Mouse (Mus musculus) neural tube, embryonic 15.5 days (tissue): ENCODE results near the gene Fam219a. TPM values are rescaled to one million over a fixed set of nuclear protein-coding genes. Genes with fewer than 3 reads are reported as not detected.

Experiments
- ATAC-seq: fragments of 200-750 bp; cut with Nextera tagmentation; 2 replicates; pipeline ENCODE4 v1.8.0; 2017; ENCODE audit warnings: mild to moderate bottlenecking, moderate TSS enrichment, moderate library complexity; ENCODE audit not compliant: low FRiP score
- H3K27ac ChIP-seq: fragments of 300-500 bp; sonication (generic); replicated peaks from 2 replicates; pipeline ENCODE4 v1.5.1; 2015; ENCODE audit warnings: mild to moderate bottlenecking, inconsistent platforms
- H3K27me3 ChIP-seq: fragments of 300-500 bp; sonication (generic); replicated peaks from 2 replicates; pipeline ENCODE4 v1.6.1; 2015; ENCODE audit warnings: inconsistent platforms
- H3K36me3 ChIP-seq: fragments of 300-500 bp; sonication (generic); 2 replicates; pipeline ENCODE4 v1.6.1; 2015; ENCODE audit warnings: inconsistent platforms
- H3K4me1 ChIP-seq: fragments of 300-500 bp; sonication (generic); 2 replicates; pipeline ENCODE4 v1.6.1; 2015; ENCODE audit warnings: inconsistent platforms
- H3K4me2 ChIP-seq: fragments of 300-500 bp; sonication (generic); 2 replicates; pipeline ENCODE4 v1.6.1; 2015; ENCODE audit warnings: inconsistent platforms, mild to moderate bottlenecking, moderate library complexity
- H3K4me3 ChIP-seq: fragments of 300-500 bp; sonication (generic); replicated peaks from 2 replicates; pipeline ENCODE4 v1.5.1; 2015; ENCODE audit warnings: mild to moderate bottlenecking, inconsistent platforms
- H3K9ac ChIP-seq: fragments of 300-500 bp; sonication (generic); replicated peaks from 2 replicates; pipeline ENCODE4 v1.6.1; 2015; ENCODE audit warnings: mild to moderate bottlenecking, inconsistent platforms
- H3K9me3 ChIP-seq: fragments of 300-500 bp; sonication (generic); replicated peaks from 2 replicates; pipeline ENCODE4 v1.6.1; 2016; ENCODE audit warnings: inconsistent platforms
- WGBS: fragments of 180-500 bp; shearing (Covaris S2); methylation state at CpG from one replicate; pipeline ENCODE4 v1.1.7; 2015; ENCODE audit warnings: mixed read lengths; 5-methylcytosine and 5-hydroxymethylcytosine counted together
- polyA plus RNA-seq: library from polyadenylated mRNA; unstranded; fragments of >200 nt; fragmentation: Nextera tagmentation; extraction: Ambion mirVana; gene quantifications from 2 replicates; pipeline ENCODE4 v1.2.1, GENCODE M21; 2015

Fam219a gene
- polyA plus RNA-seq, 1 experiment from 2014 or later: 17.9 TPM

DNA sequence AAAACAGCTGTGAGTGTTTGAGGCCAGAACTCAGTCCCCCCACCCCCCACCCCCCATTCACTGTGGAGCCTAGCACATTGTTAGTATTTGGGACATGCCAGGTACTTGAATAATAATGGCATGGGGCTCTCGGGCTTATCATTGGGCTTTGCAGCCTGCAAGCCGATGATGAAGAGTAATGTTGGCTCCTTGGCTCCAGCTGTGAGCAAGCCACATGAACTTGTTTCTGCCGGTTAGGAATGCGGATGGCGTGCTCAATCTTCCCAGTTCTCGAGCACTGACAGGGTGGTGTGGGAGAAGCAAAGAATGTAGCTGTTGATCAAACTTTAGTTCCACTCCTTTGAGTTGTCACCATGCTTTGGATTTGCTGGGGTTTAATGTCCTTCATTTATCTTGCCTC, 6.6 kb upstream of the Fam219a start:
- Histone ChIP-seq H3K9me3 (no peaks in the 10 kb centered on the region), H3K4me1 (peaks cover 18% of the 10 kb centered on the region), H3K36me3 (no peaks in the 10 kb centered on the region), H3K27ac (no peak overlapping the region), H3K4me2 (no peak overlapping the region), H3K9ac (no peak overlapping the region), H3K27me3 (no peaks in the 10 kb centered on the region), H3K4me3 (no peak overlapping the region)
- 15% methylated on average over 6 of the region's 6 CpGs for WGBS
- ATAC-seq: no peak

DNA sequence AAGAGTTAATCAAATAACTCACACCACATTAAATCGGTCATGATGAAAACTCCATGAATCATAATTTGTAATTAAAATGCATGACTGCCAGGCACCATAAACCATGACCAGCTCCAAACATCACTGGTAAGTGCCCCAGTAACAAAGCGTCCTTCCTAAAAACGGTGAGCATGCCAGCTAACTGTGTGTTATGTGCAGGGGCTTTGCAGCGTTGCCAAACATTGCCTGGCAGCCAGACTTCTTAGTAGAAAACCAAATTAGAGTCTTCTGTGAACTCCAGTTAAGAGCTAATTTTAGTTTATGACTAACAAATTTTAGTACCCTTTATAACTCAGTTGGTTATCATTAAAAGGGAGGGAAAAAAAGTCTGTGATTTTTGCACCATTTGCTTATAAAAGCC, 4.2 kb upstream of the Fam219a start:
- ATAC-seq: no peak
- no peak overlapping the region for H3K9ac ChIP-seq
- H3K4me2 ChIP-seq: no peak overlapping the region
- 43% methylated on average over 4 of the region's 4 CpGs for WGBS
- H3K4me1 ChIP-seq: peaks cover 24% of the 10 kb centered on the region
- no peaks in the 10 kb centered on the region for H3K36me3 ChIP-seq
- H3K27ac ChIP-seq: no peak overlapping the region
- H3K9me3 ChIP-seq: no peaks in the 10 kb centered on the region
- no peak overlapping the region for H3K4me3 ChIP-seq
- no peaks in the 10 kb centered on the region for H3K27me3 ChIP-seq

DNA sequence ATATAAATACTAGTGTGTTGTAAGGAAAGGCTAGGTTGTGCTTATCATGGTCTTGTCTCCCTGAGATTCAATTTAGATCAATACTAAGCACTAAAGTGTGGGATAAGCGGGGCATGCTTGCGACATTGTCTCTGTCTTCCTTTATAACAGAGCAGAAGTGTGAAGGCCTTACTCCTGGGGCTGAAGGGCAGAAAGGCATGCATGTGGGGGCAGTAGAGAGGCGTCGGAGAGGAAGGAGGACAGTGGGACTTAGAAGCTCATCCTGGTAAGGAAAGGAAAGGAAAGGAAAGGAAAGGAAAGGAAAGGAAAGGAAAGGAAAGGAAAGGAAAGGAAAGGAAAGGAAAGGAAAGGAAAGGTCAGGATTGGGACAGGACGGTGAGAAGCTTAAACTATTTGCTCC, 2.2 kb upstream of the Fam219a start:
- 26% methylated on average over 5 of the region's 5 CpGs for WGBS
- Histone ChIP-seq H3K4me1 (peaks cover 39% of the 10 kb centered on the region), H3K27ac (no peak overlapping the region), H3K9me3 (no peaks in the 10 kb centered on the region), H3K36me3 (no peaks in the 10 kb centered on the region), H3K4me2 (no peak overlapping the region), H3K9ac (no peak overlapping the region), H3K27me3 (no peaks in the 10 kb centered on the region), H3K4me3 (no peak overlapping the region)
- ATAC-seq: no peak

DNA sequence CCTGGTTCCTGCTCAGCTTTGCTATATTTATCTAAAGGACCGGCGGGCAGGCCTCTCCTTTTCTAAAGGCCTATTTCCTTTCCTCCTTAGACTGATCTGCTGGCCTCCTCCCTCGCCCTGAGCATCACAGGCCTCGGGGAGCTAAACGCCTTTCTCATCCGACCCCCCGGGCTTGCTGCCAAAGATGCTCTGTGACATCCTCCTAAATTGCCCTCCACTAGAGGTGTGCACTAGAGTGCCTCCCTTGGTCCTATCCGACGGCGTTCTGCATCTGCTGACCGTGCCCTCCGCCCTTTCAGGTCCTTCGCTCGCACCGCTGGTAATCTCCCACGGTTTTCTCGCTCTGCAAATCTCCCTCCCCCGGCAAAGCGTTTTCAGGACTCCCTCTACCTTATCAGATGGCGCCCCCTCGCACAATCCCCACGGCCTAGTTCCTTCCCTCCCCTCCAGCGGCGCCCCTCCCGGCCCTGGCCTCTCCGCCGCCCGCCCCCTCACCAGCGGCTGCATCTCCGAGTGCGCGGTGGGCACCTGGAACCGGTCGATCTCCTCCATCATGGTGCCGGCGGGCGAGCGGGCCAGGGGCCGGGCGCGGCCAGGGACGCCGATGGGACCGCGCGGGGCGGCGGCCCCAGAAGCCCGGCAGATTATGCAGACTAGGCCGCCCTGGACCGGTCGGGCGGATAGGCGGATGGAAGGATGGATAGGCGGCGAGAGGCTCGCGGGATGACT, 492 bp downstream of the Fam219a start:
- under 1% methylated on average over 58 of the region's 58 CpGs for WGBS
- Histone ChIP-seq H3K9me3 (no peaks in the 10 kb centered on the region), H3K36me3 (no peaks in the 10 kb centered on the region), H3K4me2 (peak overlapping the region; percentile 82), H3K9ac (peak overlapping the region; percentile 91), H3K4me1 (peaks cover 41% of the 10 kb centered on the region), H3K4me3 (peak overlapping the region; percentile 77), H3K27me3 (no peaks in the 10 kb centered on the region), H3K27ac (peak overlapping the region; percentile 91)
- peak; percentile 62 for ATAC-seq

DNA sequence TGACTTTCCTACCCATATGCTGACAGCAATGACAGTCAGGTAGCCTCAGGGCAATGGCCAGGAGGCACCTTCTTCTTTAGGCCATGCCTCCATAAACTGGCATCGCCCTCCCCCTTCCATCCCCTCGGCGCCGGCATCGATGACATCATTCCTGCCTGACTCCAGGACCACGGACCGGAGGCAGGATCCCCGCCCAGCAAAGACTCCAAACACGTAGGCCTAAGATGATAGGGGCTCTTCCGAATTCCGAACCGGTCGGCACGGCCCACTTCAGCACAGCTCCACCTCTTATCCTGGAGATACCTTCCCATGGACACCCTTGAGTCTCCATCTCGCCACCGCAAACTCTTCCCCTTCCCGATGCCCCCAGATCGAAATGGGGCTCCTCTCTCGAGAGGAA, 1.1 kb downstream of the Fam219a start:
- Histone ChIP-seq H3K9ac (peak overlapping the region; percentile 91), H3K36me3 (no peaks in the 10 kb centered on the region; the same call in 1 of the 2 replicates), H3K4me1 (peaks cover 38% of the 10 kb centered on the region), H3K27me3 (no peaks in the 10 kb centered on the region), H3K27ac (peak overlapping the region; percentile 91), H3K4me3 (peak overlapping the region; percentile 77), H3K9me3 (no peaks in the 10 kb centered on the region), H3K4me2 (peak overlapping the region; percentile 82)
- WGBS: 4% methylated on average over 19 of the region's 19 CpGs
- peak; percentile 23; the same call in 1 of the 2 replicates for ATAC-seq

DNA sequence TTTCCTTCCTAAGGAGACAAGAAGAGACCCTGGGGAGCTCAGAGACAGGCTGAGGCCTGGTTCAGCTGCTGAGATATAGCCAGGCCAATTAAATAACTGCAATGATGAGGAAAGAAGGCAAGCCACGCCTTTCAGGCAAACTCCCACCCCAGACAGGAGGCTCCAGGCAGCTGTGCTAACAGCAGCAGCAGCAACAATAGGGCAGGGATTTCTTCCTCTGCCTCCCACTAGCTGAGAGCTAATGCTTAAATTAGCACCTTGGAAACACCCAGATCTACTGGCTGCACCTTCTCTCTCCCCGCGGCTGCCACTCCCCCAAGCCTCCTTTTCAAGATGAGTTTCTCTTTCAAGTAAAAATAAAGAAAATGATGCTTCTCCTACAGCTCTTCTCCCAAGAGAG, 3.2 kb downstream of the Fam219a start:
- peak overlapping the region; percentile 82; the same call in 1 of the 2 replicates for H3K4me2 ChIP-seq
- no peak overlapping the region for H3K4me3 ChIP-seq
- no peaks in the 10 kb centered on the region for H3K9me3 ChIP-seq
- no peak overlapping the region for H3K27ac ChIP-seq
- ATAC-seq: no peak
- no peaks in the 10 kb centered on the region; the same call in 1 of the 2 replicates for H3K36me3 ChIP-seq
- peak overlapping the region; percentile 10; the same call in 1 of the 2 replicates for H3K9ac ChIP-seq
- H3K27me3 ChIP-seq: no peaks in the 10 kb centered on the region
- peaks cover 42% of the 10 kb centered on the region for H3K4me1 ChIP-seq
- 16% methylated on average over 3 of the region's 3 CpGs for WGBS

DNA sequence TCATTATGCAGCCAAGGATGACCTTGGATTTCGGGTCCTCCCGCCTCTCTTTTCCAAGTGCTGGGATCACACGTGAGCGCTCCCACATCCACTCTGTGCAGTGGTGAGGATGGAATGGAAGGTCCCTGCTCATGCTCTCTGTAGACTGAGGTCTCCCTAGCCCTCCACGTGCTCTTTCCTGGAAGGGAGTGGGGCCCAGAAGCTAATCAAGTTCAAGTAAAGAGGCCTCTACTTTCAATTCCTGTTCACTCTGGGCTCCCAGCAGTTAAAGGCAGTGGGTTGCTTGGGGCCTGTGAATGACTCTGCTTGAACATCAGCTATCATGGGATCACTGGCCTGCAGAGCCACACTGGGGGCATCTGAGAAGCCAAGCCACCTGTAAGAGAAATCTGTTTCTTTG, 6.0 kb downstream of the Fam219a start:
- H3K4me1 ChIP-seq: peaks cover 35% of the 10 kb centered on the region
- 89% methylated on average over 5 of the region's 5 CpGs for WGBS
- H3K9ac ChIP-seq: no peak overlapping the region
- no peak overlapping the region for H3K4me3 ChIP-seq
- H3K27ac ChIP-seq: no peak overlapping the region
- H3K4me2 ChIP-seq: no peak overlapping the region
- no peaks in the 10 kb centered on the region; the same call in 1 of the 2 replicates for H3K36me3 ChIP-seq
- no peak for ATAC-seq
- H3K27me3 ChIP-seq: no peaks in the 10 kb centered on the region
- H3K9me3 ChIP-seq: no peaks in the 10 kb centered on the region

DNA sequence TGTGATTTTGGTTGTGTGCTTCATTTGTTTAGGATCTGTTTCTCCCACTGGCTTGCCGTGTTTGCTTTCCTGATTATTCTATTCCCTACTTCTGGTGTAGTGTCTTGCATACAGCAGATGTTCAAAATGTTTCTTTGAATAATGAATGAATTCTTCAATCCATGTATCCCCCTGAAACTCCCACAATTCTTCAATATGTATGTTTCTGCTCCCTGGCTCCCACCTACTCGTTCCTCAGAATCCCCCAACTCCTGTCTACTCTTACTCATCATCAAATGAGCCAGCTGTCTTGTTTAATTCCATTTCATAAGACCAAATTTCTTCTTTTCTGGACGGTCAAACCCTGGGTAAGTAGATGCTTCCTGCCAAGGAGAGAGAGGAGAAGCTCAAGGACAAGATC, 12.2 kb downstream of the Fam219a start:
- no peak for ATAC-seq
- no peaks in the 10 kb centered on the region for H3K27me3 ChIP-seq
- no peaks in the 10 kb centered on the region for H3K9me3 ChIP-seq
- H3K4me3 ChIP-seq: no peak overlapping the region
- no peak overlapping the region for H3K9ac ChIP-seq
- 78% methylated on average over 3 of the region's 3 CpGs for WGBS
- H3K27ac ChIP-seq: no peak overlapping the region; the same call in 1 of the 2 replicates
- no peaks in the 10 kb centered on the region for H3K36me3 ChIP-seq
- H3K4me1 ChIP-seq: peaks cover 31% of the 10 kb centered on the region
- no peak overlapping the region for H3K4me2 ChIP-seq

DNA sequence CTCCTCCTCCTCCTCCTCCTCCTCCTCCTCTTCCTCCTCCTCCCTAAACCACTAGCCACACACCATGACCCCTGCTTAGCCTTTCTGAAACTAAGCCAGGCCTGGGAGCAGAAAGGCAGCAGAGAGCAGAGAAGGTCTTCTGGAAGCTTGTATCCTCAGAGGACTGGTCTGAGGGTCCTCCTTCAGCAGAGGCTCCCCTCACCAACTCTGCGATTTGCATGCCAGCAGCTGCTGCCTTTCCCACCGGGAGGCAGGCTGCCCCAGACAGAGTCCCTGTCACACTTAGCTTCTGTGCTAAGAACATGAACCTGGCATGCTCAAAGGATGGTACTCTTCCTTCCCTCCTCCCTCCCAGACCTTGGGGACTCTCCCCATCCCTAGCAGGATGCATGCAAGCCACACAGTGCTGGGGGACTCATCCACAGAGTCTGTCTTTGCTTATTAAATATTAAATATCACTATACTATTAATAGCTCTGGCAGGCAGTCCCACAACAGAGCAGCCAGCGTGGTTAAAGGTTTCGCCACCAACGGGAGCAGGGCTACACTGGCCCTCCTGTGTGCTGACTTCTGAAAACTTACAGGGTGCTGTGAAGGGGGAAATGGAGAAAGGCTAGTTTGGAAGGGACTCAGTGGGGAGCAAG, 12.9 kb downstream of the Fam219a start:
- H3K4me2 ChIP-seq: no peak overlapping the region
- H3K4me3 ChIP-seq: no peak overlapping the region
- peaks cover 29% of the 10 kb centered on the region for H3K4me1 ChIP-seq
- no peaks in the 10 kb centered on the region for H3K27me3 ChIP-seq
- H3K27ac ChIP-seq: no peak overlapping the region
- no peak overlapping the region for H3K9ac ChIP-seq
- H3K9me3 ChIP-seq: no peaks in the 10 kb centered on the region
- 46% methylated on average over 5 of the region's 5 CpGs for WGBS
- no peaks in the 10 kb centered on the region for H3K36me3 ChIP-seq
- ATAC-seq: no peak

DNA sequence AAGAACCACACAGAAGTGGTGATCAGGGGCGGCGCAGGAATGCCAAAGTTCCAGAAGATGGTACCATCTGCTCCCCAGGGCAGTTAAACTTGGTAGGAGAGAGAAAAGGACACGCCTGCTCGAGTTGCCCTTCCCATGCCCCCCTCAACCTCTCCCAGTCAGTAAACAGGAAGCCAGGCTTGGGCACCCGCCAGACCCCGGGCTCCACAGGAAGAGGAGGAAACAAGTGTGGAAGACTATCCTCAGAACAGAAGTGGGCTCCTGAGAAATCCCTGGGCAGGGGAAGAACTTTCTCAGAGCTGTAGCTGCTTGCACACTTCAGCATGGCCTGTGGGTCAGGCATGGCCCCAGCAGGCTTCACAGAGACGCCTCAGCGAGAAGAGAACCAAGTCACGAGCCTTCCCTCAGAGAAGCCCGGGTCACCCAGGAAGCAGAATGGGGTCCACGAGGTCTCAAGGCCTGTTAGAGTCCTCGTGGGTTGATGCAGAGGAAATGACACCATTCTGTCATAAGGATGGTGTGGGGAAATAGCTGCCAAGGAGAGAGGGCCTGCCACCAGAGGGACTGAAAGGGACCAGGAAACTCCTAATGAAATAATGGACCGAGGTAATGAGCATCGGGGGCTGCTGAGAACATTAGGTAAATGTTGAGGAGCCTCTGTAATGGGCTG, 14.2 kb downstream of the Fam219a start:
- Histone ChIP-seq H3K4me3 (no peak overlapping the region), H3K27me3 (no peaks in the 10 kb centered on the region), H3K9ac (no peak overlapping the region), H3K4me2 (no peak overlapping the region), H3K4me1 (peaks cover 27% of the 10 kb centered on the region), H3K36me3 (no peaks in the 10 kb centered on the region), H3K9me3 (no peaks in the 10 kb centered on the region), H3K27ac (no peak overlapping the region)
- no peak for ATAC-seq
- 71% methylated on average over 14 of the region's 14 CpGs for WGBS

DNA sequence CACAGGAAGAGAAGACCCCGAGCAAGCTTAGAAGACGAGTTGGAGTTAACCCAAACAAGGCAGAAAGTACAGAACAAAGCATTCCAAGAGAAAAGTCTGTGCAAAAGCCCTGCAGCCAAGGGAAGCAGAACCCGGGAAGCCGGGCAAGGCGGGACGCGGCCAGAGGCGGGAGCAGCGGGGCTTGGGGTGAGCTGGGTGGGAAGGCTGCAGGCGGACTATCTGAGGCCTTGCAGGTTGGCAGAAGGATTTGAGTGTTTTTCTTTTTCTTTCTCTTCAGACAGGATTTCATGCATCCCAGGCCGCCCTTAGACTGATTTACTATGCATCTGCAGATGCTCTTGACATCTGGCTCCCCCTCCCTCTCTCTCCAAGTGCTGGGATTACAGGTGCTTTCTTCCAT, 16.2 kb downstream of the Fam219a start:
- no peak overlapping the region for H3K27ac ChIP-seq
- no peaks in the 10 kb centered on the region for H3K9me3 ChIP-seq
- H3K36me3 ChIP-seq: no peaks in the 10 kb centered on the region
- no peak overlapping the region for H3K9ac ChIP-seq
- H3K4me2 ChIP-seq: no peak overlapping the region
- H3K27me3 ChIP-seq: no peaks in the 10 kb centered on the region
- no peak for ATAC-seq
- H3K4me1 ChIP-seq: peaks cover 27% of the 10 kb centered on the region
- no peak overlapping the region for H3K4me3 ChIP-seq
- 68% methylated on average over 11 of the region's 11 CpGs for WGBS

DNA sequence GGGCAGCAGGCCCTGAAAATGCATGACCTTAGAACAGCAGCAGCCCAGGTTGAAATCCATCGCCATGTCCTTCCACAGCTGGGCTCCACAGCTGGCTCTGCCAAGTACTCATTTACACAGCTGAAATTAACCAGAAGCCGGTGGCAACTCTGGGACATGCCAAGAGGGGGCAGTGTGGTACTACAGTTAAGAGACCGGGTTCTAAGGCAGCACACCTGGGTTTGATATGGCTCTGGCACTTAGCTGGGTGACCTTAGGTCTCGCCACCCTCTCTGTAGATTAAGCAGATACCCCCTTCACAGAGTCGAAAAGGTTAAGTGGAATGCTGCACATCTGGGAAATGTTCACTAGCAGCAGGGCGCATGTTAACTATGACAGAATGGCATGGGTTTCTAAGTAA, 16.8 kb downstream of the Fam219a start:
- Histone ChIP-seq H3K4me2 (no peak overlapping the region), H3K9me3 (no peaks in the 10 kb centered on the region), H3K4me1 (peaks cover 27% of the 10 kb centered on the region), H3K4me3 (no peak overlapping the region), H3K36me3 (no peaks in the 10 kb centered on the region), H3K27me3 (no peaks in the 10 kb centered on the region), H3K9ac (no peak overlapping the region), H3K27ac (no peak overlapping the region)
- WGBS: 48% methylated on average over 6 of the region's 6 CpGs
- ATAC-seq: peak; percentile 35; the same call in 1 of the 2 replicates
